Mouse (Mus musculus): ENCODE measurements around the gene Renbp. TPM values are rescaled to one million over a fixed set of nuclear protein-coding genes. Genes with fewer than 3 reads are reported as not detected.

Renbp gene
- polyA plus RNA-seq, 1 experiment from 2014 or later = 38.8 TPM

DNA sequence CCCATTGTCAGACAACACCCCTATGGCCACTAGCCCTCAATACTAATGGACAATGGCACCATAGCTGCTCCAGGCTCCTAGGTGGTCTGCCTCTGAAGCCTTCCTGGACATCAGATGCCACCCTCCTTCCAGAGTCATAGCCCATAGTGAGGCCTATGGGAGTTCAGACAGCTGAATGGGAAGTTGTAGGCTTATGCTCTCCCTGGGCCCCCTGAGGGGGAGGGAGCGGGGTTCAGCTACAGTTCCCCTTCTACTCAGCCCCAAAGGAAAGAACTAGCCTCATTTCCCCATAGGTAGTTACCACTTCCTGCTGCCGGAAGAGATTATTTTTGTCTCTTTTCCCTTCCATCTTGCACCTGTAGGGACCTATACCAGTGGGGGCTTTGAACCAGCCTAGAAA is 19.1 kb downstream of the Renbp start:
- Histone ChIP-seq H3K9ac (ENCODE audit: low read depth, low read length) (no peak overlapping the region), H3K4me1 (ENCODE audit: control insufficient read depth, insufficient read depth, low read length) (no peaks in the 10 kb centered on the region), H3K4me2 (replicated peaks; ENCODE audit: low read depth, low read length) (no peak overlapping the region; the same call in 1 of the 2 replicates), H3K36me3 (ENCODE audit: control insufficient read depth, insufficient read depth, low read length) (no peaks in the 10 kb centered on the region), H3K27ac (ENCODE audit: low read depth, low read length) (no peak overlapping the region), H3K4me3 (ENCODE audit: low read length) (no peak overlapping the region), H3K9me3 (ENCODE audit: control insufficient read depth, low read length) (no peaks in the 10 kb centered on the region), H3K27me3 (ENCODE audit: control insufficient read depth, insufficient read depth, low read length) (no peaks in the 10 kb centered on the region)
- no peak for ATAC-seq (ENCODE audit: low FRiP score, low TSS enrichment)
- WGBS = 93% methylated on average over 2 of the region's 2 CpGs

DNA sequence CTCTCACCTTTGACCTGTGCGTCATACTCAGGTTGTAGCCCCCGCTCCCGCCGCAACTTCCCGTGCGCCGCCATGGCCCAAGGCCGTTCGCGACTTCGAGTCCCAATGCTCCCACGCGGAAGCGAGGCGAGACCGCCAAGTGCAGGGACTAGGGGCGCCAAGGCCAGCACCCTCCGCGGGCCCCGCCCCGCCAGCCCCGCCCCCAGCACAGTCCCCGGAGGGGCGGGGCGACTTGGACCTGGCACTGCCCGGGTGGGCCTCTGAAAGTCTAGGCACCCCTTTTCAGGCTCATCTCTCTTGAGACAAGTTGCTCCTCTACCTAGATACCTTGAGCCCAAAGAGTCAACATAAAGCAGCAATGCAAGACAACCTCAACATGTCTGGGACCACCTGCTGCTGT is 19.5 kb downstream of the Renbp start:
- no peaks in the 10 kb centered on the region for H3K27me3 ChIP-seq (ENCODE audit: control insufficient read depth, insufficient read depth, low read length)
- H3K4me3 ChIP-seq (ENCODE audit: low read length) = peak overlapping the region; percentile 19; the same call in 1 of the 2 replicates
- no peaks in the 10 kb centered on the region for H3K9me3 ChIP-seq (ENCODE audit: control insufficient read depth, low read length)
- H3K27ac ChIP-seq (ENCODE audit: low read depth, low read length) = no peak overlapping the region
- 28% methylated on average over 26 of the region's 26 CpGs for WGBS
- no peak overlapping the region for H3K9ac ChIP-seq (ENCODE audit: low read depth, low read length)
- H3K36me3 ChIP-seq (ENCODE audit: control insufficient read depth, insufficient read depth, low read length) = no peaks in the 10 kb centered on the region
- no peaks in the 10 kb centered on the region for H3K4me1 ChIP-seq (ENCODE audit: control insufficient read depth, insufficient read depth, low read length)
- no peak for ATAC-seq (ENCODE audit: low FRiP score, low TSS enrichment)
- H3K4me2 ChIP-seq (replicated peaks; ENCODE audit: low read depth, low read length) = peak overlapping the region; percentile 39

DNA sequence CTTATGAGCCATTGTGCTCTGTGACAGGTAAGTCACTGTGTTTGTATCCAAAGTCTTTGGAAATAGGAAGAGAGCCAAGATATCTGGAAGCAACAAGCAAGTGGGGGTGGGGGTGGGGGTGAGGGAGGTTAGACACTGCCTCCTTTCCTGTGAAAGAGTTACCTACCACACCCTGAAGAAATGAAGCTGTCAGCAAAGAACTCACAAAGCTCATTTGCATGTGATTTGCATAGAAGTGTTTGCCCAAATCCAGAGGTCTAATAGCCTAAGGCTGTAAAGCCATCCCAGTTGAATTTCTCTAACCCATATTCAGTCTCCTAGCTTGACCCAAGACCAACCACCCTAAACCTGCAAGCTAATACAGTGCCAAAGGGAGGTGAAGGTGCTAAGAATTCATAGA is 20.2 kb downstream of the Renbp start:
- no peak overlapping the region for H3K4me2 ChIP-seq (replicated peaks; ENCODE audit: low read depth, low read length)
- no peak for ATAC-seq (ENCODE audit: low FRiP score, low TSS enrichment)
- H3K27me3 ChIP-seq (ENCODE audit: control insufficient read depth, insufficient read depth, low read length) = no peaks in the 10 kb centered on the region
- no peak overlapping the region for H3K9ac ChIP-seq (ENCODE audit: low read depth, low read length)
- no peak overlapping the region for H3K27ac ChIP-seq (ENCODE audit: low read depth, low read length)
- H3K4me1 ChIP-seq (ENCODE audit: control insufficient read depth, insufficient read depth, low read length) = no peaks in the 10 kb centered on the region
- H3K36me3 ChIP-seq (ENCODE audit: control insufficient read depth, insufficient read depth, low read length) = no peaks in the 10 kb centered on the region
- H3K4me3 ChIP-seq (ENCODE audit: low read length) = no peak overlapping the region
- no peaks in the 10 kb centered on the region for H3K9me3 ChIP-seq (ENCODE audit: control insufficient read depth, low read length)

DNA sequence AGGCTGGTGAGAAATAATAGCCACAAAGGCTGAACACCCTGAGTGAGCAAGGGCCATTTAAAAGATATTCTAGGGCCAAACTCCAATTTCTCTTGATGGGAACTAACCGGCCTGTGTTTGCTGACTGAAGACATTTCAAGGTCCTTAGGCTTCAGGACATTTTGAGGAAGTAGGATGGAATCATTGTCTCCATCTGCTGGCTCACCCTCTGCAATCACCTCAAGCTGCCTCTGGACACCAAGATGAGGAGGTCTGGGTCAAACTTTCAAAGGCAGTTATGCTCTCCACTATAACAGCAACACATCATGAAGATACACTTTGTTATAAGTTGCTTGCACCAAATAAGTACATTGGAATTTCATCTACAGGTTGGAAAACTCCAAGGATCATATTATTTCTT is 20.6 kb downstream of the Renbp start:
- Histone ChIP-seq H3K4me3 (ENCODE audit: low read length) (no peak overlapping the region), H3K27ac (ENCODE audit: low read depth, low read length) (no peak overlapping the region), H3K27me3 (ENCODE audit: control insufficient read depth, insufficient read depth, low read length) (no peaks in the 10 kb centered on the region), H3K4me1 (ENCODE audit: control insufficient read depth, insufficient read depth, low read length) (no peaks in the 10 kb centered on the region), H3K4me2 (replicated peaks; ENCODE audit: low read depth, low read length) (no peak overlapping the region), H3K9ac (ENCODE audit: low read depth, low read length) (no peak overlapping the region), H3K9me3 (ENCODE audit: control insufficient read depth, low read length) (no peaks in the 10 kb centered on the region), H3K36me3 (ENCODE audit: control insufficient read depth, insufficient read depth, low read length) (no peaks in the 10 kb centered on the region)
- no peak for ATAC-seq (ENCODE audit: low FRiP score, low TSS enrichment)
- WGBS = 92% methylated on average over 1 of the region's 1 CpGs

DNA sequence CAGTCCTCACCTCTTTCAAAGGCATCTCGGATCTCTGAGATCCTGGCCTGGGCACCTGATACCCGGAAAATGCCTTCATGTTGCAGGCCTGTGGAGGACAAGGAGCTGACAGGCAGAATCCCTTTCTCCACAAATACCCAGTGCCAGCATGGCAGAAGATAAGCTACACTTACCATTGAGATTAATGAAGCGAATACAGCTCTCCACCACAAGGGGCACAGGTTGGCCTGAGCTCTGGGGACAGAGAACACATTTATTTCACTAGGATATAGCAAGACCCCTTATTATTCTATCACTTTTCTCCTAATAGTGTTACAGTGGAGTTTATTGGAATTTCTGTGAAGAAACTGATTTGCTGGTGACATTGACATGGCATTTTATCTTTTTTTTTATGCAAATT is 32.7 kb downstream of the Renbp start:
- H3K4me3 ChIP-seq (ENCODE audit: low read length) = no peak overlapping the region
- no peak overlapping the region for H3K9ac ChIP-seq (ENCODE audit: low read depth, low read length)
- H3K27ac ChIP-seq (ENCODE audit: low read depth, low read length) = no peak overlapping the region
- 82% methylated on average over 3 of the region's 3 CpGs for WGBS
- no peaks in the 10 kb centered on the region for H3K27me3 ChIP-seq (ENCODE audit: control insufficient read depth, insufficient read depth, low read length)
- H3K4me1 ChIP-seq (ENCODE audit: control insufficient read depth, insufficient read depth, low read length) = no peaks in the 10 kb centered on the region
- H3K9me3 ChIP-seq (ENCODE audit: control insufficient read depth, low read length) = no peaks in the 10 kb centered on the region
- no peaks in the 10 kb centered on the region for H3K36me3 ChIP-seq (ENCODE audit: control insufficient read depth, insufficient read depth, low read length)
- ATAC-seq (ENCODE audit: low FRiP score, low TSS enrichment) = no peak
- H3K4me2 ChIP-seq (replicated peaks; ENCODE audit: low read depth, low read length) = no peak overlapping the region

DNA sequence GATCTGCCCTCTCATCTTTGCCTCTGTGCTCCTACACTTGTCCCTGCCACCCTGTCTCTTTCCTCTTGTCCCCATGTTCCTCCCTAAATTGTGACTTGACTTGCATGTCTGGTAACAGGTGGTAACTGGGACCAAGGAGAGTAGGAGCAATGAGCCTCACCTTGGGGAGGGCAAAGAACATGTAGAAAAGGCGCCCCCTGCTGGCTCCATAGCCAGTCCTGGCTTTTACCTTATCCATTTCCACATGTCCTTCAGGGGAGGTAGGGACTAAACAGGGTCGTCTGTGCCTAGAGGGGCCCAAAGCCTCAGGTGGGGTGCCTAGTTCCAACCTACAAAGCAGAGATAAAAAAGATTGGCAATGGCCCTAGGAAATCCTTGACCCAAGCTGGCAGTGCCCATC is 34.9 kb downstream of the Renbp start, which contains the start of gene L1cam:
TSS of gene L1cam (minus strand) at position 387 of the 400 bp plus-strand sequence.
- Histone ChIP-seq H3K27me3 (ENCODE audit: control insufficient read depth, insufficient read depth, low read length) (no peaks in the 10 kb centered on the region), H3K4me2 (replicated peaks; ENCODE audit: low read depth, low read length) (no peak within 1 kb of the TSS), H3K27ac (ENCODE audit: low read depth, low read length) (no peak within 1 kb of the TSS), H3K36me3 (ENCODE audit: control insufficient read depth, insufficient read depth, low read length) (no peaks in the 10 kb centered on the region), H3K9ac (ENCODE audit: low read depth, low read length) (no peak within 1 kb of the TSS), H3K9me3 (ENCODE audit: control insufficient read depth, low read length) (no peaks in the 10 kb centered on the region), H3K4me1 (ENCODE audit: control insufficient read depth, insufficient read depth, low read length) (no peaks in the 10 kb centered on the region), H3K4me3 (ENCODE audit: low read length) (no peak within 1 kb of the TSS)
- WGBS = 14% methylated on average over 2 of the region's 2 CpGs
- 0 out of 2 replicates have a peak, but pooled peaks have one; percentile 46 for ATAC-seq (ENCODE audit: low FRiP score, low TSS enrichment)

DNA sequence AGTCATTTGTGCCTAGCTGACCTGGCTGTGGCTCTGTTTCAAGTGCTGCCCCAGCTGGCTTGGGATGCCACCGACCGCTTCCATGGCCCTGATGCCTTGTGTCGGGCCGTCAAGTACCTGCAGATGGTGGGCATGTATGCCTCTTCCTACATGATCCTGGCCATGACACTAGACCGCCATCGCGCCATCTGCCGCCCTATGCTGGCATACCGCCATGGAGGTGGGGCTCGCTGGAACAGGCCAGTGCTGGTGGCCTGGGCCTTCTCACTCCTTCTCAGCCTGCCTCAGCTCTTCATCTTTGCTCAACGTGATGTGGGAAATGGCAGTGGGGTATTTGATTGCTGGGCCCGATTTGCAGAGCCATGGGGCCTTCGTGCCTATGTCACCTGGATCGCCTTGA is 37.8 kb downstream of the Renbp start:
- Histone ChIP-seq H3K27ac (ENCODE audit: low read depth, low read length) (no peak overlapping the region), H3K9me3 (ENCODE audit: control insufficient read depth, low read length) (no peaks in the 10 kb centered on the region), H3K4me3 (ENCODE audit: low read length) (no peak overlapping the region), H3K36me3 (ENCODE audit: control insufficient read depth, insufficient read depth, low read length) (no peaks in the 10 kb centered on the region), H3K27me3 (ENCODE audit: control insufficient read depth, insufficient read depth, low read length) (no peaks in the 10 kb centered on the region), H3K4me1 (ENCODE audit: control insufficient read depth, insufficient read depth, low read length) (no peaks in the 10 kb centered on the region), H3K9ac (ENCODE audit: low read depth, low read length) (no peak overlapping the region), H3K4me2 (replicated peaks; ENCODE audit: low read depth, low read length) (no peak overlapping the region)
- 91% methylated on average over 14 of the region's 14 CpGs for WGBS
- ATAC-seq (ENCODE audit: low FRiP score, low TSS enrichment) = no peak

DNA sequence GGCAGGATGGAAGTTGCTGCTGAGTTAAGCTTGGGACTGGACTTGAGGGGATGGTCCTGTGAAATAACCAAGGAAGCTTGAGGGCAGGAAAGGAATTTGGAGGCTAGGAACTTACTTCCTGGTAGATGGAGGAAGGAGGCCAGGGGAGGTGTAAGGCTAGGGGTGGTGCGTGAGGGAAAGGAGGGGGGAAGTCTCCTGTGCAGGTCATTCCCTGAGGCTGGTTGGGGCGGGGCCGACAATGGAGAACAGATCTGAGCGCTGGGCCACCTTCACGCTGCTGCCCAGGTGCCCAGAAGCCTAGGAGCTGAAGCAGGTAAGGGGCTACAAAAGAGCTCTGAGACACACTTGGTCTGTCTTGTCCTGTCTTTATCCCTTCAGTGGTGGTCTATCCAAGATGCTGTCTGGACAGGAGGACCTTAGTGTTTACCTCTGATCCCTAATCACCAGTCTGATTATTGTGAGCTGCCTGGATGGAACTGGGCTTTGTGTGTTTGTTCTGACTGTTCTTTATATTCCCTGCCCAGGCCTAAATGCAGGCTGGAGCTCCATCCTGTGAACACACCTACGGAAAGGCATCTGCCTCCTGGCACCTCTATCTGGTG is 39.0 kb downstream of the Renbp start, which contains the start of gene Avpr2:
TSS of gene Avpr2 (plus strand) at position 552 of the 602 bp plus-strand sequence.
- Histone ChIP-seq H3K36me3 (ENCODE audit: control insufficient read depth, insufficient read depth, low read length) (no peaks in the 10 kb centered on the region), H3K4me2 (replicated peaks; ENCODE audit: low read depth, low read length) (no peak within 1 kb of the TSS), H3K27me3 (ENCODE audit: control insufficient read depth, insufficient read depth, low read length) (no peaks in the 10 kb centered on the region), H3K27ac (ENCODE audit: low read depth, low read length) (no peak within 1 kb of the TSS), H3K9me3 (ENCODE audit: control insufficient read depth, low read length) (no peaks in the 10 kb centered on the region), H3K9ac (ENCODE audit: low read depth, low read length) (no peak within 1 kb of the TSS), H3K4me3 (ENCODE audit: low read length) (no peak within 1 kb of the TSS), H3K4me1 (ENCODE audit: control insufficient read depth, insufficient read depth, low read length) (no peaks in the 10 kb centered on the region)
- 70% methylated on average over 6 of the region's 6 CpGs for WGBS
- no peak for ATAC-seq (ENCODE audit: low FRiP score, low TSS enrichment)

DNA sequence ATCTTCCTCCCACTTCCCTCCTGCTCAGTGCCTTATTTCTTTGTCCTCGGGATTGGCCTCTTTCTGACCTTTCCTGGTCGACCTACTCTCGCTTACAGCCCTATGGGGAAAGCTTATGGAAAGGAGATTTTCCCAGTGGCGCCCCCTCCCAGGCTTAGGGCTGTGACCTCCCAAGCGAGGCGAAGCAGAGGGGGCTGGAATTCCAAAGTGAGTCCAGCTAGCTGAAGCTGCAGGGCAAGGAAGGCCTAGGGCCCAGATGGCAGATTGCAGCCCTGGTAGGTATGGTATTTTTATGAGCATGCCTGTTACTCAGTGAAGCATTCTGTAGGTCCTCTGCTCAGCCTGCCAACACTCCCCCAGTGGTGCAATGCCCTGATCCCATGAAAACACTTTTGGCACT is 49.2 kb downstream of the Renbp start:
- no peak overlapping the region for H3K9ac ChIP-seq (ENCODE audit: low read depth, low read length)

More for the DNA sequence above, 49.2 kb downstream of the Renbp start:
- Histone ChIP-seq H3K27me3 (ENCODE audit: control insufficient read depth, insufficient read depth, low read length) (peaks cover 5% of the 10 kb centered on the region), H3K4me3 (ENCODE audit: low read length) (no peak overlapping the region), H3K36me3 (ENCODE audit: control insufficient read depth, insufficient read depth, low read length) (no peaks in the 10 kb centered on the region), H3K4me2 (replicated peaks; ENCODE audit: low read depth, low read length) (peak overlapping the region; percentile 76), H3K27ac (ENCODE audit: low read depth, low read length) (peak overlapping the region; percentile 47), H3K4me1 (ENCODE audit: control insufficient read depth, insufficient read depth, low read length) (no peaks in the 10 kb centered on the region; the same call in 1 of the 2 replicates), H3K9me3 (ENCODE audit: control insufficient read depth, low read length) (no peaks in the 10 kb centered on the region)
- 21% methylated on average over 6 of the region's 6 CpGs for WGBS
- ATAC-seq (ENCODE audit: low FRiP score, low TSS enrichment) = peak; percentile 84
